Comparison of ENCODE assay signal across 8 mouse cellular contexts in genomic region chr9:34847664-34848063, GRCm38 (mm10).
DNase-seq lines count a peak whose midpoint lies in the region; ATAC-seq lines count a peak whose summit lies in the region.

No protein-coding gene starts in this region.

- H3K36me3 ChIP-seq in midbrain, embryonic 12.5 days: no peaks in the 10 kb centered on the region
- no peaks in the 10 kb centered on the region for H3K36me3 ChIP-seq in midbrain, embryonic 11.5 days (ENCODE audit: control insufficient read depth, insufficient read depth, low read length)
- H3K36me3 ChIP-seq in heart, embryonic 11.5 days (ENCODE audit: control insufficient read depth, insufficient read depth, low read length): no peaks in the 10 kb centered on the region

- H3K4me2 ChIP-seq in midbrain, embryonic 12.5 days (replicated peaks): no peak overlapping the region
- no peak overlapping the region for H3K4me2 ChIP-seq in midbrain, embryonic 11.5 days
- no peak overlapping the region for H3K4me2 ChIP-seq in heart, embryonic 11.5 days

- WGBS in midbrain, embryonic 12.5 days: 50% methylated on average over 5 of the region's 5 CpGs
- WGBS in midbrain, embryonic 11.5 days: 55% methylated on average over 5 of the region's 5 CpGs
- WGBS in heart, embryonic 11.5 days (ENCODE audit: insufficient replicate concordance): 55% methylated on average over 5 of the region's 5 CpGs

- H3K27ac ChIP-seq in midbrain, embryonic 12.5 days (replicated peaks): no peak overlapping the region
- H3K27ac ChIP-seq in midbrain, embryonic 11.5 days (ENCODE audit: low read depth, low read length): no peak overlapping the region
- H3K27ac ChIP-seq in heart, embryonic 11.5 days (ENCODE audit: low read depth, low read length): no peak overlapping the region

- ATAC-seq in midbrain, embryonic 12.5 days (ENCODE audit: low FRiP score, low read depth): 0 out of 2 replicates have a peak, but pooled peaks have one; percentile 4
- no peak for ATAC-seq in midbrain, embryonic 11.5 days (ENCODE audit: low FRiP score)
- ATAC-seq in megakaryocyte-erythroid progenitor cell, adult 5-6 weeks (replicated peaks; ENCODE audit: low FRiP score, low TSS enrichment, poor library complexity, severe bottlenecking): peak; percentile 57; the same call in 1 of the 2 replicates
- no peak for ATAC-seq in heart, embryonic 11.5 days (replicated peaks; ENCODE audit: insufficient number of reproducible peaks, low FRiP score, low TSS enrichment)

- H3K9ac ChIP-seq in midbrain, embryonic 12.5 days (replicated peaks): no peak overlapping the region
- no peak overlapping the region for H3K9ac ChIP-seq in midbrain, embryonic 11.5 days (ENCODE audit: low read length)
- H3K9ac ChIP-seq in heart, embryonic 11.5 days (ENCODE audit: low read depth, low read length): no peak overlapping the region

- DNase-seq in gastrocnemius, adult 18-20 months (ENCODE audit: low spot score): peak; percentile 3
- no peak for DNase-seq in gastrocnemius, adult 8-10 months (ENCODE audit: low spot score in 2 of 2)
- DNase-seq in midbrain, embryonic 11.5 days (ENCODE audit: low spot score, missing footprints): no peak
- peak; percentile 53 for DNase-seq in brain, adult 2 months (ENCODE audit: low read depth, low spot score)
- no peak for DNase-seq in ovary, postnatal 36 days (ENCODE audit: low spot score)

- H3K4me1 ChIP-seq in midbrain, embryonic 12.5 days: no peaks in the 10 kb centered on the region
- H3K4me1 ChIP-seq in midbrain, embryonic 11.5 days (ENCODE audit: control insufficient read depth, insufficient read depth, low read length): no peaks in the 10 kb centered on the region
- H3K4me1 ChIP-seq in heart, embryonic 11.5 days (ENCODE audit: control insufficient read depth, insufficient read depth, low read length): no peaks in the 10 kb centered on the region

- H3K9me3 ChIP-seq in midbrain, embryonic 12.5 days: no peaks in the 10 kb centered on the region
- H3K9me3 ChIP-seq in midbrain, embryonic 11.5 days (ENCODE audit: control insufficient read depth, low read length): no peaks in the 10 kb centered on the region
- H3K9me3 ChIP-seq in heart, embryonic 11.5 days (replicated peaks; ENCODE audit: control insufficient read depth, low read length): no peaks in the 10 kb centered on the region

- H3K27me3 ChIP-seq in midbrain, embryonic 12.5 days: no peaks in the 10 kb centered on the region
- H3K27me3 ChIP-seq in midbrain, embryonic 11.5 days (ENCODE audit: control insufficient read depth, insufficient read depth, low read length): no peaks in the 10 kb centered on the region
- peaks cover 4% of the 10 kb centered on the region; the same call in 1 of the 2 replicates for H3K27me3 ChIP-seq in heart, embryonic 11.5 days (ENCODE audit: control insufficient read depth, insufficient read depth, low read length)

- no peak overlapping the region for H3K4me3 ChIP-seq in midbrain, embryonic 12.5 days
- no peak overlapping the region for H3K4me3 ChIP-seq in midbrain, embryonic 11.5 days (ENCODE audit: low read depth, low read length)
- H3K4me3 ChIP-seq in heart, embryonic 11.5 days (ENCODE audit: low read depth, low read length): no peak overlapping the region

Comparison
In these comparisons a context has a peak if more than half of its experiments do, and no peak if none do; other contexts are left out.
1. DNase-seq: peak in gastrocnemius, adult 18-20 months (single experiment) and brain, adult 2 months (single experiment); none in gastrocnemius, adult 8-10 months (0 of 2), midbrain, embryonic 11.5 days (single experiment) and ovary, postnatal 36 days (single experiment).
2. ATAC-seq: peak in midbrain, embryonic 12.5 days (single experiment) and megakaryocyte-erythroid progenitor cell, adult 5-6 weeks (single experiment); none in midbrain, embryonic 11.5 days (single experiment) and heart, embryonic 11.5 days (single experiment).